Mouse (Mus musculus) adrenal gland, postnatal 10 days (tissue): Measurements from ENCODE around the gene Lgals7. TPM values are rescaled to one million over a fixed set of nuclear protein-coding genes. Genes with fewer than 3 reads are reported as not detected.
A peak's percentile ranks its signal among the peaks of the same experiment; 100 is the strongest.
"Not testable (repeated sequence)": the region's sequence is repeated elsewhere in the genome, so short reads cannot be mapped to it uniquely, and the experiment has no call there.

Experiments
- DNase-seq: peaks from one replicate; pipeline ENCODE4 v3.0.0; 2021; ENCODE audit warnings: mixed read lengths
- total RNA-seq, 2 experiments: library from RNA; stranded (reverse); gene quantifications; 2 replicates each; pipeline ENCODE4 v1.2.3; 2021

Lgals7 gene
- total RNA-seq, 2 experiments from 2014 or later, result 1.2 to 2.1 TPM

DNA sequence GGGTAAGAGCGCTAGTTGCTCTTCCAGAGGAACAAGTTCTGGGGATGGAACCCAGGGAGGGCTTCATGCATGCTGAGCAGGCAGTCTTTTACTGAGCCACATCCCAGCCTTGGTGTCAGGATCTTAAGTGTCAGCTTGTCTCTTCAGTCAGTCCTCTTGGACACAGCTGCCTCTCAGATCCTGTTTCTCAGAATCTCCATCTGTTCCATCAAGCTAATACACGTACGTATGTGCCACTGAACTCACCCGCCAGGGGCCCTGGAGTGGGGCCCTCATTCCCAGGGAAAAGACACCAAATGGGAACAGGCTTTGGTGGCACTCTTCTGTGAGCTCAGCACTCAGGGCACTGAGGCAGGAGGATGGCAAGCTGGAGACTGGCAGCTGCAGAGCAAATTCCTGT is 14.2 kb downstream of the Lgals7 start:
- no peak for DNase-seq

DNA sequence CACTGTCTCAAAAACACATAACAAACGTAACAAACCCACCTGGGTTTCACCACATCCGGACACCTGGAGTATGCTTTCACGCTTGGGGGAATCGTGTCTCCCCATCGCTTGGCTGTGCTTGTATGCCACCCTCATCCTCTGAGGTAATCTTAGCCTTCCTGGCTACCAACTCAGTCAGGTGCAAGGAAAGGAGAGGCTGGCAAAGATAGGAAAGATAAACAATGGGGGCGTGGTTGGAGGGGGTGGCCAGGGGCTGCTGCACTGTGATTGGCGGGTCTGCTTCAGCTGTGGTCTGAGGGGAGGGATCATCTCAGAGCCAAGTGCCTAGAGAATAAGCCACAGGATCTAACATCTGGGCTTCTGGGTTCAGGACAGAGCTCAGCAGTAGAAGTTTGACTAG is 16.0 kb downstream of the Lgals7 start:
- DNase-seq, result no peak

DNA sequence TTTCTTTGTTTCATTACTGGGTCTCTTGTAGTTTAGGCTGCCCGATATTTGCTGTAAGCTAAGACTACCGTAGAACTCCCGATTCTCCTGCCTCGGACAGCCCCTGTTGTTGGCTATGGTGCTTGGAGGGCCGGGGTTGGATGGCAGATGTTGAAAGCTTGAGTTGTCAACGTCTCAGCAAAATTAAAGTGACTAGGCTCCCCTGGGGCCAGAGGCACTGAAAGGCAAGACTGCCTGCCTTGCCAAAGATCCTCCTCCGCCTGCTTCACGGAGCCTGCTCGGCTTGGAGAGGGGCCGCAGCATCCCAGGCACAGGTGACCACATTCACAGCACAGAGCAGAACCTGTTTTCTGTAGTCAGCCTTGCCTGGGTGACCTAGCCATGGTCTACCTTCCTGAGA is 16.9 kb downstream of the Lgals7 start:
- no peak for DNase-seq

DNA sequence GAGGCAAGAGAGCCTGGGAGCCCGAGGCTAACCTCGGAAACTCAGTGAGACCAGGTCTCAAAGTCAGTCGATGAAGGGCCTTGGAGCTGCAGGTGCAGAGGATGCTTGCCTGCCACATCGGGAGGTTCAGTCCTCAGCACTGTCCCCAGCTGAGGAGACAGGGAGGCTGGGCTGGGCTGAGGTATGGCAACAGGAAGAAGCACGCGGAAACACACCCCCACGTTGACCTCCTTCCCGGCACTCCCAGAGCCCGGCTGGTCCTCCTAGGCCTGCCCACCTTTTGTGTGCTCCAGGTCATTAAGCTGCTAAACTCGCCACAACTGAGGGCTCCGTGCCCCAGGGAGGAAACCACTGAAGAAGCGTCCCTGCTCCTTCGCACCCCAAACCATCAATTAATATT is 17.5 kb downstream of the Lgals7 start, which contains the start of gene Capn12:
TSS of gene Capn12 (plus strand) at position 224 of the 400 bp plus-strand sequence.
- DNase-seq, result no peak

DNA sequence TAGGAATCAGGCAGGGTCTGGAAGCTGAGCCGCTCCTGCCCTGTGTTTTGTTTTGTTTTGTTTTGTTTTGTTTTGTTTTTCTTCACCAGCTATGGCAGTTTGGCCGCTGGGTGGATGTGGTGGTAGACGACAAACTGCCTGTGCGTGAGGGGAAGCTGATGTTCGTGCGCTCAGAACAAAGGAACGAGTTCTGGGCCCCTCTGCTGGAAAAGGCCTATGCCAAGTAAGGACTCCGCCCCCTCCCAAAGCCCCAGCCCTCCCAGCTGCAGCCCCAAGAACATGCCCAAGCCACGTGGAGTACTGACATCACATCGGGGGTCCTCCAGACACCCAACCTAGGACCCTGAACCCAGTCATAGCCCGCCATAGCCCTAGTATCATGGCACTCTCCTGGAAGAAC is 19.4 kb downstream of the Lgals7 start:
- no peak for DNase-seq

DNA sequence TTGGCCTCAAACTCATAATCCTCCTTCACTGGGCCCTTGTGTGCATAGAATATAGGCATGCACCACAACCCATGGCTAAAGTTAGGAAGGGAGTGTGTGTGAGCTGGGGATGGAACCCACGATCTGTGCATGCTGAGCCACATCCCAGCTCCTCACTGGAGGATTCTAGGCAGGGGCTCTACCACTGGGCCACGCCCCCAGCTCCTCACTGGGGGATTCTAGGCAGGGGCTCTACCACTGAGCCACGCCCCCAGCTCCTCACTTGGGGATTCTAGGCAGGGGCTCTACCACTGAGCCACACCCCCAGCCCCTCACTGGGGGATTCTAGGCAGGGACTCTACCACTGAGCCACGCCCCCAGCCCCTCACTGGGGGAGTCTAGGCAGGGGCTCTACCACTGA is 20.1 kb downstream of the Lgals7 start:
- not testable (repeated sequence) for DNase-seq

DNA sequence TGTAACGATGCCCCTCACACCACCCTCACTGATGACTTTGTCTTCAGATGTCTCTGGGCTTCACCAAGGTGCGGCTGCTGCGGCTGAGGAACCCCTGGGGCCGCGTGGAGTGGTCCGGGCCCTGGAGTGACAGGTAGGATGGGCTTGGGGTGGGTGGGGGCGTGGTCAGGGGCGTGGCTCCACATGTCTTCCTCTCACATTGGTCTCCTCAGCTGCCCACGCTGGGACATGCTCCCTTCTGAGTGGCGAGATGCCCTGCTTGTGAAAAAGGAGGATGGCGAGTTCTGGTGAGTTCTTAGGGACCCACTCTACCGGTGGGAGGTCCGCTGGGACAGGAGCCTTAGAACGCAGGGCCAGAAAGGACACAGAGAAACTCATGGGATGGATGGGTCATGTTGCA is 22.8 kb downstream of the Lgals7 start:
- no peak for DNase-seq

DNA sequence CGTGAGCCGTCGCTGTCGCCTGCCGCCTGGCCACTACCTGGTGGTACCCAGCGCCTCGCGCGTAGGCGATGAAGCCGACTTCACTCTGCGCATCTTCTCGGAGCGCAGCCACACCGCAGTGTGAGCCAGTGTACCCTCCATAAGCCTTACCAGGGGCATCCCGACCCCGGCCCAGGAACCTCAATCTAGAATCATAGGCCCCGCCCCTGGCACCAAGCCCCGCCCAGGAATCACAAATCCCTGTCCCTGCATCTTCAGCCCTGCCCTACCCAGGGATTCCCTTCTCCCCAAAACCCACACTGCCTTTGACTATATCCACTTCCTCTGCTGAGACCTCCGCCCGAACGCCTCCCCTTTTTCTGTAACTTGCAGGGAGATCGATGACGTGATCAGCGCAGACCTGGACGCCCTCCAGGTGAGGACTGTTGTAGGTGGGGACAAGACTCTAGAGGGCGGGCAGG is 25.1 kb downstream of the Lgals7 start:
- DNase-seq, result no peak

DNA sequence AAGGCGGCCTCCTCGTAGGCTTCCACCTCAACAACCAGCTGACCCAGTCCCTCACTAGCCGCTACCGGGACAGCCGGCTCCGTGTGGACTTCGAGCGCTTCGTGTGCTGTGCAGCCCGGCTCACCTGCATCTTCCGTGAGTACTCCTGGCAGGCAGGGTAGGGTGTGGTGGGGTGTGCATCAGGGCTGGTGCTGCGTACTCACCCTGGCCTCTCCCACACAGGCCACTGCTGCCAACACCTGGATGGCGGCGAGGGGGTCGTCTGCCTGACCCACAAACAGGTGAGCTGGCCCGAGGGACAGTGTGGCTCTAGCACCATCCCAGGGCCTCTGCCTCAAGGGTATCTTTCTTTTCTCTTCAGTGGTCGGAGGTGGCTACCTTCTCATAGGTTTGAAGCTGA is 28.9 kb downstream of the Lgals7 start:
- DNase-seq, result no peak

DNA sequence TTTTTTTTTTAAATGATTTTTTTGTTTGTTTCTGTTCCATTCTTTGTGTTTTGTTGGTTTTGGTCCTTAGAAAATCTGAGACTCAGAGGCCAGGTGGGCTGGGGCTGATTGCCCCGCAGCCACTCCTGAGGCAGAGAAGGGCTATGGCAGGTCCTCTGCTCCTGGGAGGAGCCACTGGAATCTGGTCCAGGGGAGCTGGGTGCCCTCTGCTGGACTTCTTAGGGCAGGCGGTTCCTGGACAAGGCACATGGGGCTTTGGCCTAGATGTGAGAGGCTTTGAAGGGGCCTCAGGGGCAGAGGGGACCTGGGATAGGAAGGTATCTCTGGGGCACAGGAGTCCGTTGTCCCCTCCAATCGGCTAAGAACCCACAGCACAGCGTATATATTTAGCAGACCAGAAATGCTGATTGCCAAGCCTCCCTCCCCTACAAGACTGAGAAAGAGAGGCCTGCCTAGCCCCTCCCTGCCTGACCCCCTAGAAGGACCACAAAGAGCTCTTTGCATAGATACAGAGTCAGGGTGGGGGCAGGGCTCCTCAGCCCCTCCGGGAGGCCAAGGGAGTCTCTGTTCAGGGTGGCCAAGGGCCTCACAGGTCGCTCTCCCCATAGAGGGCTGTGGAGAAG is 30.1 kb downstream of the Lgals7 start:
- DNase-seq, result peak; percentile 73

DNA sequence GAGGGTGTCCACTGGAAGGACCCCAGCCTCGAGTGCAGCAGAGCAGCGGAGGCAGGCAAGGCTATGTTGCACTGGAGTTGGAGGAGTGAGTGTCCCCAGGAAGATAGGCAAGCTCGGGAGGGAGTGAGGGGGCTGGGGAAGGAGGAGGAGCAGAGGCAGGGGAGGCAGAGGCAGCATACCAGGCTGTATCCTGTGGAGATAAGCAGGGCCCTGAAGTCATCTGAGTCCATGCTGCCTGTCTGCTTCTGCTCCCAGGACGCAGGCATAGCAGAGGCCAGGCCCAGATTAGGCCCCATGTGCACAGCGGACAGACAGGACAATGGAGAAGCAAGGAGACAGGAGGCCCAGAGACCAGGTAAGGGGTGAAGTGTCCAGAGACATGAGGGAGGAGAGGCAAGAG is 31.3 kb downstream of the Lgals7 start:
- no peak for DNase-seq

DNA sequence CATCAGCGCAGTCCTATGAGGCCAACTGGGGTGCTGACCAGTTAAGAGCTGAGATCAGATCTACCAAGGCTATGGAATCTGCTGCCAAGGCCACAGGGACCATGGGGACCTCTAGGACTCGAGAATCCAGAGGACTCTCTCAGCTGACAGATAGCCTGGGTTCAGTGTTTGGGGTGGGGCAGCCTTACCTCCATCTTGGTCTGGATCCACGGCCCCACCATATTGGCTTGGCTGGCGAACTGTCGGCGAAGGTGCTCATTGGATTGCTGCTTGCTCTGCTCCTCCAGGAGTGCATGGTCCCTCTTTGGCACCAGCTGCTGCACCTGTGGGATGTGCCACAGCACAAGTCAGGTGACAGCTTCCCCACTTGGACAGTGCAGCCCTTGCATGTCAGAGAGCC is 34.0 kb downstream of the Lgals7 start:
- no peak for DNase-seq

DNA sequence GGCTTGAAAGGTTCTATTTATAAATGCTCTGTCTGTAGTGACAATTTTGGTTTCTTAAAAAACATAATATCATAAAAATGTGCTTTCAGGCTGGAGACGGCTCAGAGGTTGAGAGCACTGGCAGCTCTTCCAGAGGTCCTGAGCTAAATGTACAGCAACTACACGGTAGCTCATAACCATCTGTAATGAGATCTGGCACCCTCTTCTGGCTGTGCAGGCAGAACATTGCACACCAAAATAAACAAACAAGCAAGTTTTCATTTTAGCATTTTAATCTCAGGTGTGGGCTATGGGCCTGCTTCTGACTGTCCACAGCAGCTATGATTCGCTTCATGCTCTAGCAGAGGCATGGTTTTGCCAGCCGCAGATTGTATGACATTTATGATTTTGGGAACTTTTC is 36.3 kb downstream of the Lgals7 start:
- DNase-seq, result no peak

DNA sequence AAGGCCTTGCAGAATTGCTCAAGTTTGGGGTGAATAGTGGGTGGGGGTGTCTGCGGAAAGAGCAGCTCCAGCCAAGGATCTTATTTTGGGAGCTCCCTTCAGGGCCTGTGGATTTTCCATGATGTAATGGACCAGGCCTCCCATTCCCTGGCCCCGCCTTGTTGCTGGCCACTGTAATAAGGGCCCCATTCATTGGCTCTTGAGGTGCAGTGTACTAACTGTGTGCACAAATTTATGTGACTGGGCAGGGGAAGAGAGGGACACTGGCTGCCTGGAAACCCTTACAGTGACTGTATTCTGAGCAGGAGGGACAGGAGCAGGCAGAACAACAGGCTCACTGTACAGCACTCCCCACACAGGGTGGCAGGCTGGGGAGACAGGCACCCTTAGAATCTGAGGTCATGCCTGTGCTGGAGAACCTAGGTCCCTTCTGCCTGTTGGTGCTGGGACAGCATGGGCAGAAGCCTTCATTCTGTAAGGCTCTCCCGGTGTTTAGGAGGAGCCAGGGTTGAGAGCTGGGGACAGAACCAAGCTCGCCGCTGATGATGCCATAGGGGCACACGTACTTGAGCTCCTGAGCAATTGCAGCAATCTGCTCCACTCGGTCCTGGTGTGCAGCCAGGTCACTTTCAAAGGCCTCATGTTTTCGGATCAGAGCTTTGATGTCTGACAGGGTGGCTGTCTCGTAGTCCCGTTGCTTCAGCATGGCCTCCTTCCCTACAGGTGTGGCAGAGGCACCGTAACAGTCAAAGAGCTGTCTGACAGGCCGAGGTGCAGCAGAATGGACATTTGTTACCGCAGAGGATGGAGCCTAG is 37.9 kb downstream of the Lgals7 start:
- peak; percentile 42 for DNase-seq

DNA sequence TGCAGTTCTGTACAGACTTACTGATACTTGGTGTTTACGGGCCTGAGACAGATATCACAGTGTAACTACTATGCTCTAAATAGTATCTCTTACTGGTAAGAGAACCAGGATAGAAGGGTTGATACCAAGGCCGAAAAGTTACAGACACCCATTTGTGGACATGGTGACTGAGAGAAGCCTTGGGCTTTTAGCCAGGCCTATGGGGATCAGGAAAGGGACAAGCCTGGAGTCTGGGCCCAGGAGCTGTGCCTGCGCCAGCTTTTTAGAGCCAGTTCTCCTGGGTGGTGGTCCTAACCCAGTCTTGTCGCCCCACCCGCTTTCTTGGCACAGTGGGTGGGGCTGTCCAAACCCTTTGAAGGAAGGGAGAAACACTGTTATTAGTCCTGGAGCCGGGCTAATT is 38.5 kb downstream of the Lgals7 start:
- peak; percentile 63 for DNase-seq

DNA sequence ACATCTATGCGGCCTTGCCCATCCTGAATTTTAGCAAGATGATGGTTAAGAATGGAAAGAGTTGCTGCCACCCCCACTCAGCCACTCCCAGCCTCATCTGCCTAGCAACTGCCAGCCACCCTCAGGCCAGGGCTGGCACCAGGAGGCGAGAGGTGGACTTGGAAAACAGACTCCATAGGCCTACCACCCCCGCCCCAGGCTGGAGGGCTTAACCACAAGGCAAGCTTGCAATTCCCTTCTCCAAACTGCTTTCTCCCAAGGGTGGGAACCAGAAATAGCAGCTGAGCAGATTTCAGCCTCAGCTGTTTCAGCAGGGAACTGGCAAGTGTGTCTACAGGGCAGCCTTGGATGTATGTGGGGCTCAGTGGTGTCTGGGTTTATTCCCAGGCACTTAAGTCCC is 39.2 kb downstream of the Lgals7 start:
- DNase-seq, result peak; percentile 31

DNA sequence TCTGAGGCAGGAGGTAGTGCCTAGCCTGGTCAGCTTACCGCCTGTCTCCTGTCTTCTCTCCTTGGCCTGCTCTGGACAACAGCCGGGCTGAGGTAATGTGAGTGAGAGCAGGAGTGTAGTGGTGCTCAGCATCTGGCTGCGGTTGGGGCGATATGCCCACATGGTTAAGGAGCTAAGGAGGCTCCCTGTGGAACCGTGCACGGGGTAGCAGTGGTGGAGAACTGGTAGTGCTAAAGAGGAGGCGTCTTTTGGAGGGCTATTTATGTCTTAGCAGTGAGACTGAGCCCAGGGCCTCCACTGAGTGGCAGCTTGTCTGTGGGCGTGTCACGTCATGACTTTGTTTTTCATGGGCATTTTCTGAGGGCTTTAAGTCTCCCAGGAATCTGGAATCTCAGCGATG is 40.1 kb downstream of the Lgals7 start:
- no peak for DNase-seq

DNA sequence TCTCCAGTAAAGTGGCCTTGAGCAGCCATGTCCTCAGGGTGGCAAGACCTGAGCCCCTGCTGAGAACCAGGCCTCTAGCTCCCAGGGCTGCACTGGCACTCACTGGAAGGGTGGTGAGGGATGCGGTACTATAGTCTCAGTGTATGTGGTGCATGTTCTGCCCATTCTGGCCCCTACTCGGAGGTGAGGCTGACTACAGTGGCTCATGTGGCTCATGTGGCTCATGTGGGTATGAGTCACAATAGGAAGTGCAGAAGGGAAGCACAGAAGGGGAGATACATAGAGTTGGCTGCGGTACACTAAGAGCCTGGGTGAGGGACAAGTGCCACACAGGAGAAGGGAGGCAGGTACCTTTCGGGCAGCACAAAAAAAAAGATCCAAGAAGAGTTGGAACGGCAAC is 43.5 kb downstream of the Lgals7 start:
- no peak for DNase-seq

DNA sequence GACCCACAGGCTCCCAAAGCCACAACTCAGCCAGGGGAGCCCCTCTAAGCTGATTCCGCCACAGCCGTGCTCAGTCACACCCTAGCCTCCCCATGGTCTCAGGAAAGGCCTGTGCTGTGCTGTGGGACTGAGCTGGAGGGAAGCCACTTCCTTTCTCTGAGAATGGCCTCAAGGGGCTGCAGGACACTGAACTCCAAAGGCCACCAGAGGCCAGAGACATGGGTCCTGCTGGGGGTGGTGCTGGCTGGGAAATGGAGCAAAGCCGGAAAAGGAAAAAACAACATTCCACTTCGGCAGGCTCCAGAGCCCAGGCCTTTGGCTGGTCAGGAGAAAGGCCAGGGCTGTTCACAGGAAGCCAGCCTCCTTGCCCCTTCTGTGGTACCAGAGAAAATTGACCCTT is 48.0 kb downstream of the Lgals7 start:
- peak; percentile 63 for DNase-seq

DNA sequence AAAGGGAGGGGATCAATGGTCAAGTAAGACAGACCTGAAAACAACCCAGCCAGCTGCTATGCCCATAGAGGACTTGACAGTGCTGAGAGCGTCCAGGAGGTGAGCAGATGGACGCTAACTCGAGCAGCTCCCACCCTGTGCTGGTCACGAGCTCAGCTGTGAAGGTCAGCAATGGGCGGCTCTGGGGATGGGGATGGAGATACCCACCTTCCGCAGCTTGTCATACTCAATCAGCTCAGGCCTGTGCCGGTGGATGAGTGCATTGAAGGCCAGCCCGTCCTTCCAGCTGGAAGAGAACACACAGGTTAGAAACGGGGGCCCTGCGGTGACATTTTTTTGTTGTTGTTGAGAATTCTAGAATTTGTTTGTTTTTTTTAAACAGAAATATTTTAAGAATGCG is 49.5 kb downstream of the Lgals7 start:
- DNase-seq, result no peak
